Mouse (Mus musculus): ENCODE measurements around the gene Atxn1l.

DNA sequence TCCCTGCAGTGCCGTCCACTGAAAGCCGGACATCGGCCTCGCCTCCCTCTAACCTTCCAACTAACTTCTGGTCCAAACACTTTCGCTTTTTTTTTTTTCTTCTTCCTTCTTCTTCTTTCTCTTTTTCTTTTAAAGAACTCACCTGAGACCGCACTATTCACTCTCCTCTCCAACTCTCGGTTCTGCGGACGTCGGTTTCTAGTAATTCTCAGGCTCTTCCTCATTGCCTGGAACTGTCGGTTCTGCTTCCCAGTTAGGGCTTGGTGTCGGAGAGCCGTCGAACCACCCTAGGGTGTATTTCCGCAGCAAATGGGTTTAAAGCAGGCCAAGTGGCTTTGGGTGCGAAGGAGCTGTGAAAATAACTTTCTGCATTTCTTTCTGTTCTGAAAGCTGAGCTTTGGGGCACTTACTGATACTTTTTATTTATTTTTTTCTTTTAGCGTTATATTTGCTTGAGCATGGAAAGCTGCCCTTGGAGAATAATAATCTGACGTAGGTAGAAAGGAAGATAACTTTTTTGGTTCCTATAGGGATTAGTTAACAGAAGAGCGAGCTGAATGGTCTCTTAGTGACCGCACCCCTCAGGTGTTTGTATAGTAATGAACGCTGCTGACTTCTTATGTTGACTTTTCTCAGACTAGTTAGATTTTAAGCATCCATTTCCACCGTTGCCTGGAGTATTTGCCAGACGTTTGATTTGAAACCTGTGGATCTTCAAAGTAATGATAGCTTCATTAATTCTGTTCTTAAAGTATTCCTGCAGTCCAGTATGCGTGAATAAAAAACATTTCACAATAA, 42.1 kb upstream of the Atxn1l start:
- TF ChIP-seq POLR2A (IDR thresholded peaks at IDR 0.05; ENCODE audit: control insufficient read depth, low read depth, low read length): no peak
- TF ChIP-seq CTCF (IDR thresholded peaks at IDR 0.05; ENCODE audit: control insufficient read depth, insufficient read depth, insufficient replicate concordance, low read depth, low read length): no peak

All from testis, adult 2 months (tissue).